Mouse (Mus musculus): ENCODE data around the gene Cyp1b1. TPM values are rescaled to one million over a fixed set of nuclear protein-coding genes. Genes with fewer than 3 reads are reported as not detected.
A peak's percentile ranks its signal among the peaks of the same experiment; 100 is the strongest.

Cyp1b1 gene
- polyA plus RNA-seq, 1 experiment from 2014 or later, result 9.2 TPM

DNA sequence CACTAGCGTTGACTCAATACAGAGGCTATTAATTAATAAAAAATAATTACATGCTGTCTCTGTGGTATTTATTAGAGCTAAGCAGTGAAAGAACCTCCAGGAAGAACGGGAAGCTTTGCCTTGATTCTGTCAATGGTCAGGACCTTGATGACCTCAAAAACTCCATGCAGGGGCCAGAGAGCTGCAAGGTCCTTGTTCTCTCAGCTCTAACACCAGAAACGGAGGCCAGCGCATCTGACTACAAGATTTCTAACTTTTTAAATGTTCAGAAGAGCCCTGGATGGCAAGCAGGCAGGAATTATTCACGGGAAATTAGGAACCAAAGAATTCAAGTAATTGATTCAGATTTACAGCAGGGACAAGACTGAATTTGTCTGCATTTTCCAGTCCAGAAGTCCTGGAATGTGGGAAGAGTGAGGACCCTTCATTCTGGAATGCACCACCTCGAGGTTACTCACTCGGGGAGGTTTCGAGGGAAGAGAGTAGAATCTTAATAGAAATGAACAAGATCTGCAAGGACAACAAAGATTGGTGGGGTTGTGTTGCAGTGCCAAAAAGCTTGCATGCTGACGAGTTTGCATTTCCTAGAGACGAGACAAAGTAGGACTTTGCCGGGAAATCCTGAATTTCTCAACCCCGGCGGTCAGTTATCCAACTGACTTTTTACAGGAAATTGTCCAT is 30.3 kb upstream of the Cyp1b1 start:
- Histone ChIP-seq H3K36me3 (ENCODE audit: control insufficient read depth, insufficient read depth, low read length) (no peaks in the 10 kb centered on the region), H3K4me3 (replicated peaks; ENCODE audit: low read depth, low read length) (no peak overlapping the region), H3K27ac (replicated peaks; ENCODE audit: low read depth, low read length) (no peak overlapping the region), H3K4me2 (ENCODE audit: low read length) (no peak overlapping the region), H3K27me3 (ENCODE audit: control insufficient read depth, insufficient read depth, low read length) (no peaks in the 10 kb centered on the region), H3K9me3 (ENCODE audit: control insufficient read depth, low read length) (no peaks in the 10 kb centered on the region; the same call in 1 of the 2 replicates), H3K4me1 (ENCODE audit: control insufficient read depth, insufficient read depth, low read length) (no peaks in the 10 kb centered on the region), H3K9ac (replicated peaks; ENCODE audit: low read length) (no peak overlapping the region)
- ATAC-seq (ENCODE audit: low FRiP score, low TSS enrichment), result no peak
- no peak for DNase-seq
- 72% methylated on average over 13 of the region's 13 CpGs for WGBS

DNA sequence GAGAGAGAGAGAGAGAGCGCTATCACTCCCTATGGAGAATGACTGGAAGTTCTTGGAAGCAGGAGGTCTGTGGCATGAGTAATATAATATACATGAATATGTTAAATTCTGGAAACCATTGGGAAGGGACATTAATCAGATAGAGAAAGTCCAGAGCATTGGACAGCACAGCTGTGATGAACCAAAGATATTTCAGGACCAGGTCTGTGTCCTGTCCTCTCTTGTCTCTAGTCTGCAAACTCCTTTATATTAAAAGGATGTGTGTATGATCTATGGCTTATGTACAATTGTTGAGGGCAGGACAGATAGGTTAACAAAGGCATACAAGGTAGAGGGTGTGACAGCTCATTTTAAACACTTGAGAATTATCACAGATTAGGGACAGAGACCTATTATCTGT is 28.6 kb upstream of the Cyp1b1 start:
- no peak overlapping the region for H3K4me3 ChIP-seq (replicated peaks; ENCODE audit: low read depth, low read length)
- H3K9ac ChIP-seq (replicated peaks; ENCODE audit: low read length), result no peak overlapping the region
- no peaks in the 10 kb centered on the region for H3K36me3 ChIP-seq (ENCODE audit: control insufficient read depth, insufficient read depth, low read length)
- H3K27ac ChIP-seq (replicated peaks; ENCODE audit: low read depth, low read length), result no peak overlapping the region
- no peaks in the 10 kb centered on the region for H3K4me1 ChIP-seq (ENCODE audit: control insufficient read depth, insufficient read depth, low read length)
- no peaks in the 10 kb centered on the region for H3K27me3 ChIP-seq (ENCODE audit: control insufficient read depth, insufficient read depth, low read length)
- H3K4me2 ChIP-seq (ENCODE audit: low read length), result no peak overlapping the region
- no peak for ATAC-seq (ENCODE audit: low FRiP score, low TSS enrichment)
- WGBS, result 100% methylated on average over 1 of the region's 1 CpGs
- DNase-seq, result no peak
- H3K9me3 ChIP-seq (ENCODE audit: control insufficient read depth, low read length), result no peaks in the 10 kb centered on the region; the same call in 1 of the 2 replicates

DNA sequence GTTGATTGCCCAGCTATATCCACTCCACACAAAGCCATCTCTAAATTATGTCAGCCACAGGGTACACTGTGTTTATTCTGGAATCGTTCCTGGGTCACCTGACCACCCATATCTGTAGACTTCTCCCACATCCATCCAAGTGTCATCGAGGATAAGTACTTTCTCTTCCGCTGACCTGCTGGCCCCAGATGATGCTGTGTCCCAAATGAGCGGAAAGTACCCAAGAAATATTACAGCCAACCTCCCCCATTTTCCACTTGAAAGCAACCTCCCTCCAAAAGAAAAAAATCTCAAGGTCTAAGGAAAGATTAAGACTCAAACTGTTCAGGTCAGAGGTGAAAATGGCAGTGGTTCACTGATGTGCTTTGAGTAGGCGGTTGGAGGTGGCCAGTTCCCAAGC is 27.8 kb upstream of the Cyp1b1 start:
- WGBS, result 92% methylated on average over 5 of the region's 5 CpGs
- no peak overlapping the region for H3K4me2 ChIP-seq (ENCODE audit: low read length)
- H3K4me1 ChIP-seq (ENCODE audit: control insufficient read depth, insufficient read depth, low read length), result no peaks in the 10 kb centered on the region
- DNase-seq, result no peak
- ATAC-seq (ENCODE audit: low FRiP score, low TSS enrichment), result no peak
- no peaks in the 10 kb centered on the region for H3K27me3 ChIP-seq (ENCODE audit: control insufficient read depth, insufficient read depth, low read length)
- no peaks in the 10 kb centered on the region; the same call in 1 of the 2 replicates for H3K9me3 ChIP-seq (ENCODE audit: control insufficient read depth, low read length)
- H3K27ac ChIP-seq (replicated peaks; ENCODE audit: low read depth, low read length), result no peak overlapping the region
- no peak overlapping the region for H3K4me3 ChIP-seq (replicated peaks; ENCODE audit: low read depth, low read length)
- no peak overlapping the region for H3K9ac ChIP-seq (replicated peaks; ENCODE audit: low read length)
- no peaks in the 10 kb centered on the region for H3K36me3 ChIP-seq (ENCODE audit: control insufficient read depth, insufficient read depth, low read length)

DNA sequence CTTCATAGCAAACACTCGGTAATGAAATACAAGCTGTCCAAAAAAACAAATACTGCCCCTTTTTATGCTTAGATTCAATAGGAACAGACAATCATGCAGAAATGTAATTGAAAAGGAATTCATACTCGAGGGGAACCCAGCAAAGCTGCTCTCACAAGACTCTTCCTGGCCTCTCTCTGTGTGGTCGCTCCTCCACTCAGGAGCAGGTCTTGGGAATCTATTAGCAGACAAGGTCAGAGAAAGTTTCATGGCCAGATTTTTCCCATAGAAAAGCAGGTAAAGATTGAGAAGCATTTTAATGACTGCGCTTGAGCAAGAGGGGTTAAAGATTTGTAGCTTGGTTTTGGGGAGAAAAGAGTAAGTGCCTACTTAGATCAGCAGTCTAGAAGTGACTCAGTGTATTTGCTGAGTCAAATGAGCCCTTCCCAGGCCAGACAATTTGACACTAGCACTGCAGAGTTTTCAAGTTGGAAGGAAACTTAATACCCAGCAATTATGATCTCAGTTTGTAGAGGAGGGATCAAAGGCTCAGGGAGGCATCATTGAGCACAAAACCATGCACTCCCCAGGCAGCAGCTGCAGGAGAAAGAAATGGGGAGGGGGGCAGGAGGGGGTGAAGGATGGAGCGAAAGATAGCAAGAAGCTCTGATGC is 24.1 kb upstream of the Cyp1b1 start:
- Histone ChIP-seq H3K4me1 (ENCODE audit: control insufficient read depth, insufficient read depth, low read length) (no peaks in the 10 kb centered on the region), H3K36me3 (ENCODE audit: control insufficient read depth, insufficient read depth, low read length) (no peaks in the 10 kb centered on the region), H3K27ac (replicated peaks; ENCODE audit: low read depth, low read length) (no peak overlapping the region), H3K4me3 (replicated peaks; ENCODE audit: low read depth, low read length) (no peak overlapping the region), H3K9me3 (ENCODE audit: control insufficient read depth, low read length) (no peaks in the 10 kb centered on the region), H3K4me2 (ENCODE audit: low read length) (no peak overlapping the region), H3K9ac (replicated peaks; ENCODE audit: low read length) (no peak overlapping the region), H3K27me3 (ENCODE audit: control insufficient read depth, insufficient read depth, low read length) (no peaks in the 10 kb centered on the region)
- WGBS, result 60% methylated on average over 5 of the region's 5 CpGs
- ATAC-seq (ENCODE audit: low FRiP score, low TSS enrichment) (no peak), DNase-seq (no peak)

- Histone ChIP-seq H3K9me3 (ENCODE audit: control insufficient read depth, low read length) (no peaks in the 10 kb centered on the region), H3K4me1 (ENCODE audit: control insufficient read depth, insufficient read depth, low read length) (no peaks in the 10 kb centered on the region), H3K36me3 (ENCODE audit: control insufficient read depth, insufficient read depth, low read length) (no peaks in the 10 kb centered on the region), H3K9ac (replicated peaks; ENCODE audit: low read length) (no peak overlapping the region), H3K27ac (replicated peaks; ENCODE audit: low read depth, low read length) (no peak overlapping the region), H3K4me2 (ENCODE audit: low read length) (no peak overlapping the region), H3K4me3 (replicated peaks; ENCODE audit: low read depth, low read length) (no peak overlapping the region), H3K27me3 (ENCODE audit: control insufficient read depth, insufficient read depth, low read length) (no peaks in the 10 kb centered on the region)
- ATAC-seq (ENCODE audit: low FRiP score, low TSS enrichment), result no peak
- no peak for DNase-seq
- 85% methylated on average over 3 of the region's 3 CpGs for WGBS
Measured at GRCm38 (mm10) chr17:79737598-79737997, 22.7 kb upstream of the Cyp1b1 start.

DNA sequence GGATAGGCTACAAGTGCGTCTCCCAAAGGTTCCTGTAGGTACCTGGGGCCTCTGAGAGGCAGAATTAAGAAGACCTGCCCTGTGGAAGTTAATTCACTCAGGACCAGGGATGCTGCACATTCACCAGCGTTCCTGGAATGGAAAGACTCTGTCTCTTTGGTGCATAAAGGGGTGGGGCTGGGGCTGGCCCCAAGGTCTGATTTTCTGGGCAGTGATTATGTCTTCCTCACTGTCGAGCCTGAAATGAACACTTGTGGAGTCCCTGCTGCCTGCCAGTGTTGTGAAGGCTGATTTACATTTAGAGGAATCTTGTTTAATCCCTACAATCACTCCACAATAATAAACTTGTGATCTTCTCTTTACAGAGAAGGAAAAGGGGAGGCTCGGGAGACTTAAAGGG is 18.2 kb upstream of the Cyp1b1 start:
- DNase-seq (no peak), ATAC-seq (ENCODE audit: low FRiP score, low TSS enrichment) (no peak)
- H3K9me3 ChIP-seq (ENCODE audit: control insufficient read depth, low read length), result no peaks in the 10 kb centered on the region
- H3K27ac ChIP-seq (replicated peaks; ENCODE audit: low read depth, low read length), result no peak overlapping the region
- H3K4me1 ChIP-seq (ENCODE audit: control insufficient read depth, insufficient read depth, low read length), result no peaks in the 10 kb centered on the region
- no peak overlapping the region for H3K4me2 ChIP-seq (ENCODE audit: low read length)
- H3K9ac ChIP-seq (replicated peaks; ENCODE audit: low read length), result no peak overlapping the region
- H3K36me3 ChIP-seq (ENCODE audit: control insufficient read depth, insufficient read depth, low read length), result no peaks in the 10 kb centered on the region
- no peaks in the 10 kb centered on the region for H3K27me3 ChIP-seq (ENCODE audit: control insufficient read depth, insufficient read depth, low read length)
- 26% methylated on average over 4 of the region's 4 CpGs for WGBS
- no peak overlapping the region for H3K4me3 ChIP-seq (replicated peaks; ENCODE audit: low read depth, low read length)

- no peak overlapping the region for H3K9ac ChIP-seq (replicated peaks; ENCODE audit: low read length)
- no peak overlapping the region for H3K4me2 ChIP-seq (ENCODE audit: low read length)
- no peaks in the 10 kb centered on the region for H3K27me3 ChIP-seq (ENCODE audit: control insufficient read depth, insufficient read depth, low read length)
- H3K4me1 ChIP-seq (ENCODE audit: control insufficient read depth, insufficient read depth, low read length), result no peaks in the 10 kb centered on the region
- H3K9me3 ChIP-seq (ENCODE audit: control insufficient read depth, low read length), result no peaks in the 10 kb centered on the region
- no peak overlapping the region for H3K27ac ChIP-seq (replicated peaks; ENCODE audit: low read depth, low read length)
- H3K36me3 ChIP-seq (ENCODE audit: control insufficient read depth, insufficient read depth, low read length), result no peaks in the 10 kb centered on the region
- ATAC-seq (ENCODE audit: low FRiP score, low TSS enrichment) (no peak), DNase-seq (no peak)
- no peak overlapping the region for H3K4me3 ChIP-seq (replicated peaks; ENCODE audit: low read depth, low read length)
- 85% methylated on average over 8 of the region's 8 CpGs for WGBS
Measured at GRCm38 (mm10) chr17:79730988-79731387, 16.1 kb upstream of the Cyp1b1 start.

DNA sequence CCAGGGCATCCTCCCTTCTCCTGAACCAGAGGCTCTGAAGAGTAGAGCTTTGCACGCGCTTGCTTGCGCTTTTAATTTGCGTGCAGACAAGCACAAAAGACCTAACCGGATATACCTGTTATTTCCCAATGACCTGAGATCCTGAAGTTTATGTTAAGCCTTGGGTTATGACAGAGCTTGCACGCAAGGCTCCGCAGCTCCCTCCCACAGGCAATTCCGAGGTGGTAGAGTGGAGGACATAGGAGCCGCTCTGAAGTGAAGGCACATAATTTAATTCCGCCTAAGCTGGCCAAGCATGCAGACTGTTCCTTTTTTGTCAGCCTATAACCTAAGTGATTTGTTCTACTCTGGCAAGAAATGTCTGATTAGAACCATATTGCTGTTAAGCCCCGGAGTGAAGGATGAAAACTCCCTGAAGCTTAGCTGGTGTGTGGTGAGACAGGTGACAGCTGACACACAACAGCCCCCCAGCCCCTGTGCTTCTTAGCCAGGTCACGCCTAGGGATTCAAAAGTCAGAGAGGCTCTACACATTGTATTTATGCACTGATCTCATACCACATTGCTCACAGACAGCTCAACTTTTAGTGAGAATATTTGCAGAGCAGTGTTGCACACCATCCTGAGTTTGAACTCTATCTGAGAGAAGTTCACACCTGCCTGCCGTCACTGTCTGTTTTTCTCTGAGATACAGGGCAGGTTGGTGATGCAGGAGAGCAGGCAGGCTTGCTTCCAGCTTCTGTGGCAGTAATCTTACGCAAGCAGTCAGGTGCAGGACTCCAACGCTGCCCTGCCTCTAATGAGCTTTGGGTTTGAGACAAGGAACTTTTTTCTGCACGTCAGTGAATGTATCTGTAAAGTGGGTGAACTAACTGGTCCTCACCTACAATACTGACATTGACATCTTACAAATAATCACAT is 14.0 kb upstream of the Cyp1b1 start:
- H3K4me2 ChIP-seq (ENCODE audit: low read length), result peak overlapping the region; percentile 33
- H3K27ac ChIP-seq (replicated peaks; ENCODE audit: low read depth, low read length), result no peak overlapping the region
- no peak overlapping the region for H3K4me3 ChIP-seq (replicated peaks; ENCODE audit: low read depth, low read length)
- no peak overlapping the region for H3K9ac ChIP-seq (replicated peaks; ENCODE audit: low read length)
- ATAC-seq (ENCODE audit: low FRiP score, low TSS enrichment) (no peak), DNase-seq (peak; percentile 27)
- H3K4me1 ChIP-seq (ENCODE audit: control insufficient read depth, insufficient read depth, low read length), result no peaks in the 10 kb centered on the region
- H3K9me3 ChIP-seq (ENCODE audit: control insufficient read depth, low read length), result no peaks in the 10 kb centered on the region
- WGBS, result 36% methylated on average over 16 of the region's 16 CpGs
- H3K27me3 ChIP-seq (ENCODE audit: control insufficient read depth, insufficient read depth, low read length), result no peaks in the 10 kb centered on the region
- no peaks in the 10 kb centered on the region for H3K36me3 ChIP-seq (ENCODE audit: control insufficient read depth, insufficient read depth, low read length)
